Mouse (Mus musculus): ENCODE results near the gene Frmd4b.
"Not testable (repeated sequence)": the region's sequence is repeated elsewhere in the genome, so short reads cannot be mapped to it uniquely, and the experiment has no call there.

Frmd4b gene

GRCm38 (mm10) chr6:97370947-97371346 lies 246.4 kb downstream of the Frmd4b start:
- DNase-seq (ENCODE audit: low spot score in 2 of 2), result no peak

GRCm38 (mm10) chr6:97370460-97370859 lies 246.9 kb downstream of the Frmd4b start:
- no peak for DNase-seq (ENCODE audit: low spot score in 2 of 2)

GRCm38 (mm10) chr6:97363846-97364245 lies 253.5 kb downstream of the Frmd4b start:
- no peak for DNase-seq (ENCODE audit: low spot score in 2 of 2)

- not testable (repeated sequence) for DNase-seq (ENCODE audit: low spot score in 2 of 2)
Observed at GRCm38 (mm10) chr6:97357606-97358005, 259.7 kb downstream of the Frmd4b start.

GRCm38 (mm10) chr6:97356612-97357011 lies 260.7 kb downstream of the Frmd4b start:
- DNase-seq (ENCODE audit: low spot score in 2 of 2), result no peak

- DNase-seq (ENCODE audit: low spot score in 2 of 2), result no peak
Observed at GRCm38 (mm10) chr6:97355141-97355540, 262.2 kb downstream of the Frmd4b start.

GRCm38 (mm10) chr6:97353933-97354332 lies 263.4 kb downstream of the Frmd4b start:
- no peak for DNase-seq (ENCODE audit: low spot score in 2 of 2)

- no peak for DNase-seq (ENCODE audit: low spot score in 2 of 2)
Observed at GRCm38 (mm10) chr6:97353371-97353770, 264.0 kb downstream of the Frmd4b start.

- no peak for DNase-seq (ENCODE audit: low spot score in 2 of 2)
Observed at GRCm38 (mm10) chr6:97352505-97353154, 264.7 kb downstream of the Frmd4b start.

GRCm38 (mm10) chr6:97349355-97350138 lies 267.8 kb downstream of the Frmd4b start:
- DNase-seq (ENCODE audit: low spot score in 2 of 2), result no peak

- DNase-seq (ENCODE audit: low spot score in 2 of 2), result no peak
Observed at GRCm38 (mm10) chr6:97346932-97347331, 270.4 kb downstream of the Frmd4b start.

GRCm38 (mm10) chr6:97346527-97346926 lies 270.8 kb downstream of the Frmd4b start:
- no peak for DNase-seq (ENCODE audit: low spot score in 2 of 2)

- DNase-seq (ENCODE audit: low spot score in 2 of 2), result no peak
Observed at GRCm38 (mm10) chr6:97345921-97346320, 271.4 kb downstream of the Frmd4b start.

GRCm38 (mm10) chr6:97342185-97342584 lies 275.2 kb downstream of the Frmd4b start:
- no peak for DNase-seq (ENCODE audit: low spot score in 2 of 2)

GRCm38 (mm10) chr6:97341628-97342027 lies 275.7 kb downstream of the Frmd4b start:
- DNase-seq (ENCODE audit: low spot score in 2 of 2), result no peak

- no peak for DNase-seq (ENCODE audit: low spot score in 2 of 2)
Observed at GRCm38 (mm10) chr6:97341148-97341547, 276.2 kb downstream of the Frmd4b start.

GRCm38 (mm10) chr6:97340211-97340791 lies 277.0 kb downstream of the Frmd4b start:
- peak; percentile 40 to 43 for DNase-seq (ENCODE audit: low spot score in 2 of 2)

GRCm38 (mm10) chr6:97339271-97339681 lies 278.1 kb downstream of the Frmd4b start:
- no peak for DNase-seq (ENCODE audit: low spot score in 2 of 2)

- no peak for DNase-seq (ENCODE audit: low spot score in 2 of 2)
Observed at GRCm38 (mm10) chr6:97338843-97339242, 278.5 kb downstream of the Frmd4b start.

GRCm38 (mm10) chr6:97333323-97333722 lies 284.0 kb downstream of the Frmd4b start:
- DNase-seq (ENCODE audit: low spot score in 2 of 2), result no peak

- DNase-seq (ENCODE audit: low spot score in 2 of 2), result no peak
Observed at GRCm38 (mm10) chr6:97323951-97324350, 293.4 kb downstream of the Frmd4b start.

GRCm38 (mm10) chr6:97322126-97322525 lies 295.2 kb downstream of the Frmd4b start:
- no peak for DNase-seq (ENCODE audit: low spot score in 2 of 2)

GRCm38 (mm10) chr6:97321156-97321555 lies 296.2 kb downstream of the Frmd4b start:
- DNase-seq (ENCODE audit: low spot score in 2 of 2), result no peak
